Mouse (Mus musculus): ENCODE results near the gene Stim1.
A peak's percentile ranks its signal among the peaks of the same experiment; 100 is the strongest.

GRCm38 (mm10) chr7:102249896-102250630 lies 17.5 kb upstream of the Stim1 start:
- TF ChIP-seq POLR2A (IDR thresholded peaks at IDR 0.05; ENCODE audit: low read depth, low read length) (peak; percentile 76), MYC (IDR thresholded peaks at IDR 0.05; ENCODE audit: low read depth, low read length) (no peak), CTCF (conservative IDR thresholded peaks at IDR 0.05 in 1 of 2, IDR thresholded peaks at IDR 0.05 in 1 of 2; ENCODE audit: low read depth in 2 of 2, low read length in 2 of 2) (no peak), POLR2AphosphoS2 (IDR thresholded peaks at IDR 0.05; ENCODE audit: low read depth, low read length) (no peak; the same call in 1 of the 2 replicates), MAZ (IDR thresholded peaks at IDR 0.05; ENCODE audit: low read depth, low read length) (peak; percentile 78; the same call in 1 of the 2 replicates), SIN3A (IDR thresholded peaks at IDR 0.05; ENCODE audit: low read length) (peak; percentile 80), RAD21 (IDR thresholded peaks at IDR 0.05; ENCODE audit: low read depth, low read length) (no peak), HCFC1 (IDR thresholded peaks at IDR 0.05; ENCODE audit: low read depth, low read length) (no peak; the same call in 1 of the 2 replicates), ETS1 (conservative IDR thresholded peaks at IDR 0.05; ENCODE audit: low read depth, low read length) (no peak; the same call in 1 of the 2 replicates), JUN (IDR thresholded peaks at IDR 0.05; ENCODE audit: insufficient read depth, low read depth, low read length) (no peak), TCF12 (IDR thresholded peaks at IDR 0.05; ENCODE audit: low read depth, low read length) (peak; percentile 52), ZNF384 (IDR thresholded peaks at IDR 0.05; ENCODE audit: low read depth, low read length) (no peak)

All from CH12.LX (cell line).